Mouse (Mus musculus) cerebellum, adult 9-10 months (tissue): ENCODE data around the gene Myo1g.

Experiments
- DNase-seq: peaks from one replicate; pipeline ENCODE4 v3.0.0; 2022

The Myo1g gene

DNA sequence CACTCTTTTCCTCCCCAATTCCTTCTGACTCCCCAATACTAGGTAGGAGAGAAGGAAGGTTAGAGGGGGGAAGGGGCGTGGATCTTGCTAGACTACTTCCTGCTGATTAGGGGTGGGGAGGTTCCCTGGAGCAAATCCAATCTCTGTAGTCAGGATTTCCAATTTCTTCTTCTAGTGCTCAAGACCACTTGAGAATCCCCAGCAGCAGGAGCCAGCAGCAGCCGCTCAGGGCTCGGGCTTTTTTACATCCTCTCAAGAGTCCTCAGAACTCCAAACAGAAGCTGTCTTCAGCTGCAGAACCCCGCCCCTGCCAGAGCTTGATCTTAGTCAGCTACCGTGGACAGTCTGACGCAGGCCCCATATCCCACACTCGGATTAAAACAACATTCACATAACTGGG is 33.3 kb downstream of the Myo1g start:
- no peak for DNase-seq

DNA sequence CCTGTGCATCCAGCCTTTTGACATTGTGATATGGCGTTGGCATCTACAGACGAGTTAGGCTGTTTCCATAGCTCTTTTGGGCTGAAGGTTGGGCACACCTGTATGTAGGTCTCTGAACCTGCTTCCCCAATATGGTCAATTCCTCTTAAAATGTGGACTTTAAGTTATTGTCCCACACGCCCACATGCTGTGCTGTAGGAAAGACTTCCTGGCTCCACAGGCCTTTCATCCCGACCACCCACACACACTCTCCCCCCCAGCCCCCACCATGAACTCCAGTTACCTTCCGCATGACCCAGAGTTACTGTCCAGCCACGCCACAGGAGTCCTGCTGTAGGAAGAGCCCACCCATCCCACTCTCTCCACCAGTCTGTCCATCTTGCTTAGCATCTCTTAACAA is 33.8 kb downstream of the Myo1g start:
- no peak for DNase-seq

DNA sequence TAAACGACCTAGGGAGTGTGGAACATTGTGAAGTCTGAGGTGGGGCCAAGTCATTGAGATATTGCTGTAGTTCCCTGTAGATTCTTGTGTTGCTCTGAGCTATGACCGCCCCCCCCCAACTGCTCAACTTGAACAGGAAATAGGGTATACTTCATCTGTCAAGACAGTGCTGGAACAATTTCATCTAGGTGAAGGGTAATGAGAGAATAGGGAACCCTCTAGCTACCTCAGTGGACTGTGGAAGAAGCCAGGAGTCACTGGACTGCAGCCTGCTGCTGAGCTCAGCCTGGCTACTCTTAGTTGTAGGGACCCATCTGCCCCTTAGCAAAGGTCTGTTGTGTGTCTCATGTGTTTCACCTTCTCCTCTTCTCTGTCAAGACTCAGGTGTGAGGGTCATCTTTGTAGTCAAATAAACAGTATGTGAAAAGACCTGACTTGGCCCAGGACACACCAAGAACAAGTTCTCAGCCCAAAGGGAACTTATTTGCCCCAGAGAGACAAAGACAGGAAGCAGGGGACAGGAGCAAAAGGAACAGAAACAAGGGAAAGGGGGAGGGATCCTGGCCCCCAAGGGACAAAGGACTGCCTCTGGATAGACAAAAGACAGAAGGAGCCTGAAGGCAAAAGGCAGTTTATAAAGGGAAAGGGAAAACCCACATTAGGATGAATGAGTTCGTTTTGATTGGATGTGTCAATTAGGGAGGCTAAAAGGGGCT is 36.4 kb downstream of the Myo1g start:
- DNase-seq, result no peak

DNA sequence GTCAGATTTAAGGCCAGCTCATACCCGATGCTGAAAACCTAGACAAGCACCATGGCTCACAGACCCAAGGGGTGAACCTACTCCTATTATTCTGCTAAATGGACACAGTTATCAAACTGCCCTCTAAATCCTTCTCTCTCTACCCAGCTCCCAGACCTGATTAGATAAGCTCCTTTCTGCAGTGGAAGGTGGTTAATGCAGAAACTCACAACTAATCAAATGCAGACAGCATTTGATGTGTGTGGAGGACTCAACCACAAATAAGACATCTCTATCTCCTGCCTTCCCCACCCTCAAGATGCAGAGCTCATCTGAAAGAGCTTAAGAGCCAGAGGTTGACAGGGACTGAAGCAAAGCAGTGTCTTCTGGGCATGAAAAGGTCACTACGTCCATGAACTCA is 37.7 kb downstream of the Myo1g start:
- no peak for DNase-seq

DNA sequence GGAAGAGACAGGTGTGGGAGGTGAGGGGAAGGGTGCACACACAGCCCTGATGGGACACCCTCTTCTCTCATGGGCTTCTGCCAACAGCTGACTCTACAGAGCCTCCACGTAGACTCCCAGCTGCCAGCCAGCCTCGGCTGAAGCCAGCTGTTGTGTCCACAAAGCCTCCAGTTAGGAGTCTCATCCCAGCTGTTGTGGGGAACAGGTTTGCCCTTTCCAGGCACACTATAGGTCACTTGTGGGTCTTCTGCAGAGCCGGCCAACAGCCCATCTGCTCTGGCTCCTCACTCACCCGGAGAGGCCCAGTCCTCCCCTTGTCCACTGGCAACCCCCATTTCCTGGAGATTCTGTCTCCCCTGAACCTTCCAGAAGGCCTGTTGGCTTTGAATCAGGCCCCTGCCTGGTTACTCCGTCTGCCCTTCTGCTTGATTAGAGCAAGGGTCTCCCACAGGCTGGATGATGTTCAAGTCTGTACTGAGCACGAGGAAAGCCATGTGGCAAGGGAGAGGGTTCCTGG is 39.0 kb downstream of the Myo1g start:
- peak; percentile 88 for DNase-seq

DNA sequence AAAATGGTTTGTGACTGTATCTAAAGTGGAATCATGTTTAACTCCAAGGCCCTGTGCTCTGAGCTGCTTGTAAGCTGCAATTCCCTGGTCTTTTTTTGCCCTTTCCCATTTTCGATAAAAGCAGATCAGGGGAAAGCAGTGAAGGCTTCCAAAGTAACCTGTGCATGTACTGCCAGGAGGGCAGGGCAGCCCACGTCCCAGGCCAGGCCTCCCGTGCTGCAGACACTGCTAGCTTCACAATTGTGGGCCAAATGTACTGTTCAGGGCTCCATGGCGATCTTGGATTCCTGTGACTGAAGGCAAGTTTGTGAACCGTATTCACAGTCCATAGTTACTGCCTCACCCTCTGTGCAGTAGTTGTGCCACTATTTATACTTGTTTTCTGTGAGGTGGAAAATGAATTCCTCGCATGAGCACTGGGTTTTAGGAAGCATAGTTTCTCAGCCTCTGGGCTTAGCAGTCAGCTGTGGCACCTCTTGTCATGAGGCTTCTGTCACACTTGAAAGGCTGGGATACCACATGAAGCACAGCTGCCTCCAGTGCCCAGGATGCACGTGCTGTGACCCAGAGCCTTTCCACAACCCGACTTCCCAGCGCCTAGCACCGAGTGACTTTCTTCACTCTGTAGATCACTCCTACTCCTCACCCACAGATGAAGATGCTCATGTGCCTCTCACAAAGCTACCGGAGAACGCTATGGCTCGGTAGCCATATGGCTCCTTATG is 39.9 kb downstream of the Myo1g start:
- DNase-seq, result no peak

DNA sequence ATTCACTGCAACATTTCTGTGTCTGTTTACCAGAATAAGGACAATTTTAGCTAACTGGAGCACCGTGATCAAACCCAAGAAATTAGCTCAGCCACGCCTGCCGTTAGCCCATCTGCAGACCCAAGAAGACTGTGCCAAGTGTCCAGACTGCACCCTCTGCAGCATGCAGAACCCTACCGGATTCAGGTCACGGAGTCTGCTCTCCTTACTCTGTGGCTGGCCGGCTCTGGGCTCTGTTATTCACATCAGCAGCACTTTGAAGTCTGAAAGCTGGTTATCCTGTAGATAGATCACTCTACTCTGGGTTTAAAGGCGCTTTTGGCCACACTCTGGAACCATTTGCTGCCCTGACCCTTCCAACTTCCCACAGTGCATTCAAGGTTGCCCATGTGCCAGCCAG is 40.6 kb downstream of the Myo1g start:
- peak; percentile 89 for DNase-seq

DNA sequence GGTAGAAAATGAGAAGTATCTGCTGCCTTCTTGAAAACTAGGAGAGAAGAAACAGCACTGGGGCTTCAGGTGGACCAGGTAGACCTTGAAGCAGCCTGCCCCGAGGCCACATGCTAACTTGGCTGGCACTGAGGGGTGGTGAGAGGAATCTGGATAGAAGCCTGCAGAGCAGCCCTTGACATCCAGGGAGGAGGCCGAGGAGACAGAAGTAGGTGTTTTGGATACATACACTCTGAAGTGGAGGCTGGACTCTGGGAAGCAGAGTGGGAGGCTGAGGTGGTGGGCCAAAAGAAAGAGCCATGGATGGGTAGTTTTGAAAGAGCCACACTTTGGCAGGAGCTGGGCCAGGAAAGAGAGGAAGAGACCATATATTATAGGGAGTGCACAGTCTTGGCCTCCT is 41.5 kb downstream of the Myo1g start:
- DNase-seq, result no peak

DNA sequence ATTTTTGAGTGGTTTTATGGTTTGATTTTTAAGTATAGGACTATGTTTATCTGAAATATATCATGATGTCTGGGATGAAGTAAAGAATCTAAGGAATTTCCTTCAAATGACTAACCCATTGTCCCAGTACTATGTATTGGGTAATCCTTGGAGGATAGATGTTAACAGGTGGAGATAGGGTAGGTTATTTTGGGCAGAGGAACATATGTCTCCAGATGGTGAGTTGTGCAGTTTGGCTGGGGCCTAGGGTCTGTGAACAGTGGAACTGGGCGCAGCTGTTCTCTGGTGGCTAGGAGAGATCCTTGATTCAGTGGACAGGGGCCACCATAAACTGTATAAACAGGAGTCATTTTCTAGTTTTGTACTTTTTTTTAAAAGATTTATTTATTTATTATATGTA is 43.4 kb downstream of the Myo1g start:
- no peak for DNase-seq

DNA sequence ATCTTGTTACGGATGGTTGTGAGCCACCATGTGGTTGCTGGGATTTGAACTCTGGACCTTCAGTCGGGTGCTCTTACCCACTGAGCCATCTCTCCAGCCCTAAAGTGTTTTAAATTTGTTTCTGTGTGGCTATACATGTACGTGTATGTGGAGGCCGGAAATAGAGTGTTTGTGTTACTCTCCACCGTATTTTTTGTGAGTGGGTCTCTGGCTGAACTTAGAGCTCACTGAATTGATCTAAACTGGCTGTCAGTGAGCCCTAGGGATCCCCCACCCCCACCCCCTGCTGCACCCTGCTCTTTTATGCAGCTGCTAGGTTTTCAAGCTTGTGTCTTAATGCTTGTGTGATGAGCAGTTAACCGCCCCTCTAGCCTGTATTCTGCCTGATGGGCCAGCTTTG is 43.9 kb downstream of the Myo1g start:
- no peak for DNase-seq

DNA sequence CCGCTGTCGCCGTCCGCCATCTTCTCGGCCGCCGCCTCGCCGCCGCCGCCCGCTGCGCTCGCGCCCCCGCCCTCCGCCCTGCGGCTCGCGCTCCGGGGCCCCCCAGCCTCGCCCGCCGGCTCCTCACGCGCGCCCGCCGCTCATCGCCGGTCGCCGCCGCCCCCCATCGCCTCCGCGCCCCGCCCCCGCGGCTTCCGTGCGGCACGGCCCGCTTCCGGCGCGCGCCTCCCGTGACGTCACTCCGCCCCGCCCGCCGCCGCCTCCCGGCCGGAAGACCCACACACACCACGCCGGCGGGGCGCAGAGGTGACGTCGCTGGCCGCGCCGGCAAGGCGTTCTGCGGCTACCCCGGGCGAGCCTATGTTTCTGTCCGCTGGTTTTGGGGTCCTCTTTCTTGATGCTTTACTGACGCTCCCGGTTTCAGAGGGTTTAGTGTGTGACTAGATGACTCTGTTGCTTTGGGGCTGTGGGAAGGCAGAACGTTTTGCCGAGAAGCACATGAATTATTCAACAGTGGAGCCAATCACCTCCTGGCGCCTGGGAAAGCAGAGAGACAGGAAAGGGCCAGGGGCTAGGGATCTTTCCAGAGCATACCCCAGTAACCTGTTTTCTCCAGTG is 44.8 kb downstream of the Myo1g start, which contains the start of gene Purb:
Gene Purb, minus strand, starts transcription at position 51 of the 618 bp plus-strand sequence.
- DNase-seq, result peak; percentile 88

DNA sequence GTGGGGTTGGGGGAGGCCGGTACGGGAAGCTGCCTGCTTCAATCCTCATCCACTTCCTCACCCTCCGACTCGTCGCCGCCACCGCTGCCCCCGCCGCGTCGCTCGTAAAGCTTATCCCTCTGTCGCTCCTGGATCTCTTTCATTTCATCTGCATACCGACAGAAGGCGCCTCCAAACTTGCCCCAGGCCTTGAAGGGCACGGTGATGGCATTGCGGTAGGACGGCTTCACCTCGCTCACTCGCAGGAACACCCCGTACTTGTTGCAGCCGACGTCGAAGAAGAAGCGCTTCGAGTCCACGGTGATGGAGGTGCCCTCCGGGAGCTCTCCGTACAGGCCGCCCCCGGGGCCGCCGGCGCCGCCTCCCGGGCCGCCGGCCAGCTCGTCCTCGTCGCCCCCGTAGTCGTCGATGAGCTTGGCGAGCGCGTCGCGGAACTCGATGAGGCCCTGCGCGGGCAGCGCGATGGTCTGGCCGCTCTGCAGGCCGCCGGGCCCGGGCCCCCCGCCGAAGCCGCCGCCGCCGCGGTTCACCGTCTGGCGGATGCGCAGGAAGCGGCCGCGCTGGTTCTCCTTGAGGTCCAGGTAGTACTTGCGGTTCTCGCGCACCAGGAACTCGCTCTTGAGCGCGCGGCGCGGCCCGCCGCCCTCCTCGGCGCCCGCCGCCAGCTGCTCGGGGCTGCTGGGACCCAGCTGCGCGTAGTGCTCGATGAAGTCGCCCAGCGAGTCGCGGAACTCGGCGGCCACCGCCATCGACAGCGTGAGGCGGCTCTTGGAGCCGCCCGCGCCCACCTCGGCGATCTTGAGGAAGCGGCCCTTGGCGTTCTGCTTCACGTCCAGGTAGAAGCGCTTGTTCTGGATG is 45.7 kb downstream of the Myo1g start:
- peak; percentile 61 for DNase-seq

DNA sequence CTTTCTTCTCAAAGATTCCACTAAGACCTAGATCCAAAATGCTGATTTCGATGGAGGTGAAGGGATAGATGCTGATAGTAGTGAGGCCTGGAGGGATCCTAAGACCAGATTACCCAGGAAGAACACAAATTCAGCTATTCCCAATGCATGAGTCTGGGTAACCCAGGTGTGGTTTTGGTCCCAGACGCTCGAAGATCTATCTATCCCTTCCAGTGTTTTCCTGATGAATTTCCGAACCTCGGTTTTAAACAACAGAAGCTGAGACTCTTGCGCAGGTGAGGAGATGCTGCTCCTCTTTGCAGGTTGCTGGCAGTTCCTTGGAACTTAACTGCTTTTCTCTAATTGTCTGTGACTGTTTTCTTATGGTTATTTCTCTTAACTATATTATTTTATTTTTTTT is 46.4 kb downstream of the Myo1g start:
- no peak for DNase-seq

DNA sequence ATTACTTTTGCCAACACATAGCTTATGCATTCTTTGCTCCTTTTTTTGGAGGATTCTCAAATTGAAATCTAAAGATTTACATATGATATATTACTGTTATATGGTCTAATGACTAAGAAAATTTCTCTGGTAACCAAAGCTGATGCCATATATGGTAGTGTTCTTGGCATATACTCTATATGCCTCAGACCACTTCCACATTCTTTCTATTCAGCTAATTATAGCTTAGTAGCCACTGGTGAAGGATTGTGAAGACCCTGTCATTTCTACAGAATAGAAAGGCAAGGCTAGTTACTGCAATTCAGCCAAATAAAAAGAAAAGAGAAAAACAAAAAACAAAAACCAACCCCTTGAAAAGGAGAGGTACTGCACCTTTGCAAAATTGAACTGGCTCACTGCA is 48.7 kb downstream of the Myo1g start:
- no peak for DNase-seq

DNA sequence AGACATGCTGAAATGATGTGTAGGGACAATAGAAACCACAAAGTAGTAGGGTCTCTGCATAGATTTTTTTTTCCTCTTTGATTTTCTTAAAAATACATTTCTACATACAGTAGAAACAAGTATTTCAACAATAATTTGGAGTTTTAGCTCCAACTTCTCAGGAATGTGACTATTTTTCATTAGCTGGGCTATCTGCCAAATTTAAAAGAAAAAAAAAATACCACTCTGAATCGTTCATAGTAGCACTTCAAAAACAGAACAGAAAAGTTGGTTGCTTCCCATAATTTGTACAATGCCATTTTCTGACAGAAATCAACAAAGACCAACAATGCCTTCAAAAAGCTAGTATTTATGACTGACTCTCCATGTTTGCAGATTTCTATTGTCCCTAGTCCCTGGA is 49.3 kb downstream of the Myo1g start:
- no peak for DNase-seq

DNA sequence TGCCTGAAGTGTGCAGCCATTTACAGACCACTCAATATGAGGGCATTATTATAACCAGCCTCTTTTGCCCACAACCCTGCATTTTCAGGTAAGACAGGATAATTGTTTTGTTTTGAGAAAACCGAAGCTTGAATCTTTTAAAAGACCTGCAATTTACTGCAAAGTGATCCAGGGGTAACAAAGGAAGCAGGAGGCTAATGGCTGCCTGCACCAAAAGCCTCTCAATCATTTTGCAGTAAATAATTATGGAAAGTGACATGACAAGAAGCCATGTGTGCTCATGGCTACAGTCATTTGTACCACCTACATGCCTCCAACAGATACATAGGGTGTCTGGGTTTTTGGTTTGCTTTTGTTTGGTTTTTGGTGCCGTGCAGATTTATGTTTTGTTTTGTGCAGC is 49.7 kb downstream of the Myo1g start:
- DNase-seq, result no peak

DNA sequence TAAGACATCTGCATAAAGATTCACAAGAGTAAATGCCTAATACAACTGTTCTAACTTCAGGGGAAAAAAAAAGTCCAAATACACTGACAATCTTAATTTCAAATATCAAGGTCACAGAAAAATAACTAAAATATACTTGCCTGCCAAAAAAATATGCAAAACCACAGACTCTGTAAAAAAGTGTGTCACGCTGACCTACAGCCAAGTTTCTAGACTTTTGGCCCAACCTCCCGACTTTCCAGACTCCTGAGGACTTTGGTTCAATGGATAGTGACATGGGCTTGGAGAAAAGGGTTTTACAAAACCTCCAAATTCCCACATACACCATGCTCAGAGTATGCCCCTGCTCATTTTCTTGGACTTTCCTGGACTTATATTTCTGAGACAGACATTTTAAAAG is 52.2 kb downstream of the Myo1g start:
- no peak for DNase-seq

DNA sequence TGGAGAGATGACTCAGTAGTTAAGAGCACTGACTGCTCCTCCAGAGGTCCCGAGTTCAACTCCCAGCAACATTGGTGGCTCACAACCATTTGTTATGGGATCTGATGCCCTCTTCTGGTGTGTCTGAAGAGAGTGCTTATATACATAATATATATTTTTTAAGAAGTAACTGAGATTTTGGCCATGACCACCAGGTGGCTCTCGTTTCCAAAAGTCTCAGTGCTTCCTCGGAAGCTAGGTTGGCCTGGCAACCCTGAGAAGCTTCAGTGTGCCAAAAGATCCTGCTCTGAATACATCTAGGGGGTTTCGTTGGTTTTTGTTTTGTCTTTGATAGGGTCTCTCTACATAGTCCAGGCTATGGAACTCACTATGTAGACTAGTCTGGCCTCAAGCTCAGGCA is 55.6 kb downstream of the Myo1g start:
- peak; percentile 78 for DNase-seq

DNA sequence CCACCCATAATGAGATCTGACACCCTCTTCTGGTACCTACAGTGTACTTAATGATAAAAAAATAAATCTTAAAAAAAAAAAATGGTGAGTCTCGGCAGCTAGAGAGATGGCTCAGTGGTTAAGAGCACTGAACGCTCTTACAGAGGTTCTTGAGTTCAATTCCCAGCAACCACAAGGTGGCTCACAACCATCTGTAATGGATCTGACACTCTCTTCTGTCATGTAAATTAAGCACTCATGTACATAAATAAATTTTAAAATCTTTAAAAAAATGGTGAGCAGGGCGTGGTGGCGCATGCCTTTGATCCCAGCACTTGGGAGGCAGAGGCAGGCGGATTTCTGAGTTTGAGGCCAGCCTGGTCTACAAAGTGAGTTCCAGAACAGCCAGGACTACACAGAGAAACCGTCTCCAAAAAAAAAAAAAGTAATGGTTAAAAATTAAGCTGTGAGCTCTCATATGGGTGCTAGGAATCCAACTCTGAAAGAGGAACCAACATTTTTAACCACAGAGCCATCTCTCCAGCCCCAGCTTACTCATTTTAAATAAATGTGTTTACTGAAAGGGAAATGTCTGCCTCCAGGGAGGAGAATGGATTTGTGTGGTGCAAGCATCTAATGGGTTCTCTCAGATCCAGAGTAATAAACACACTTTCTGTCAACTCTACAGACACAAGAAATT is 57.5 kb downstream of the Myo1g start:
- DNase-seq, result no peak
